Mouse (Mus musculus): ENCODE results near the gene Polr1d. TPM values are rescaled to one million over a fixed set of nuclear protein-coding genes. Genes with fewer than 3 reads are reported as not detected.

The Polr1d gene
- 103 TPM in 2 replicates for polyA plus RNA-seq (2014; fragmentation: Nextera tagmentation; extraction: Ambion mirVana)

GRCm38 (mm10) chr5:147076799-147077165, at the start of gene Polr1d:
TSS of gene Polr1d (plus strand) at chr5:147077050.
- peak within 1 kb of the TSS; percentile 91 for H3K4me3 ChIP-seq (ENCODE audit: low read depth, low read length)
- under 1% methylated on average over 17 of the region's 17 CpGs for WGBS (ENCODE audit: insufficient replicate concordance)
- ATAC-seq (replicated peaks; ENCODE audit: insufficient number of reproducible peaks, low FRiP score, low TSS enrichment) = no peak; the same call in 1 of the 2 replicates
- H3K9me3 ChIP-seq (replicated peaks; ENCODE audit: control insufficient read depth, low read length) = no peaks in the 10 kb centered on the region
- H3K9ac ChIP-seq (ENCODE audit: low read depth, low read length) = peak within 1 kb of the TSS; percentile 88
- peak within 1 kb of the TSS; percentile 94 for H3K4me2 ChIP-seq
- peak within 1 kb of the TSS; percentile 92 for H3K27ac ChIP-seq (ENCODE audit: low read depth, low read length)
- H3K36me3 ChIP-seq (ENCODE audit: control insufficient read depth, insufficient read depth, low read length) = no peaks in the 10 kb centered on the region
- H3K27me3 ChIP-seq (ENCODE audit: control insufficient read depth, insufficient read depth, low read length) = no peaks in the 10 kb centered on the region
- H3K4me1 ChIP-seq (ENCODE audit: control insufficient read depth, insufficient read depth, low read length) = peaks cover 24% of the 10 kb centered on the region

- WGBS (ENCODE audit: insufficient replicate concordance) = 86% methylated on average over 14 of the region's 14 CpGs
- Histone ChIP-seq H3K9me3 (replicated peaks; ENCODE audit: control insufficient read depth, low read length) (no peaks in the 10 kb centered on the region), H3K4me2 (no peak overlapping the region), H3K4me3 (ENCODE audit: low read depth, low read length) (no peak overlapping the region), H3K27ac (ENCODE audit: low read depth, low read length) (no peak overlapping the region), H3K36me3 (ENCODE audit: control insufficient read depth, insufficient read depth, low read length) (peaks cover 11% of the 10 kb centered on the region; the same call in 1 of the 2 replicates), H3K9ac (ENCODE audit: low read depth, low read length) (no peak overlapping the region), H3K27me3 (ENCODE audit: control insufficient read depth, insufficient read depth, low read length) (no peaks in the 10 kb centered on the region), H3K4me1 (ENCODE audit: control insufficient read depth, insufficient read depth, low read length) (peaks cover under 1% of the 10 kb centered on the region; the same call in 1 of the 2 replicates)
- no peak for ATAC-seq (replicated peaks; ENCODE audit: insufficient number of reproducible peaks, low FRiP score, low TSS enrichment)
Observed at GRCm38 (mm10) chr5:147031281-147031680, 45.6 kb upstream of the Polr1d start.

GRCm38 (mm10) chr5:147033155-147033554, 43.7 kb upstream of the Polr1d start:
- Histone ChIP-seq H3K4me2 (no peak overlapping the region), H3K27me3 (ENCODE audit: control insufficient read depth, insufficient read depth, low read length) (no peaks in the 10 kb centered on the region), H3K4me3 (ENCODE audit: low read depth, low read length) (no peak overlapping the region), H3K36me3 (ENCODE audit: control insufficient read depth, insufficient read depth, low read length) (peaks cover 8% of the 10 kb centered on the region; the same call in 1 of the 2 replicates), H3K27ac (ENCODE audit: low read depth, low read length) (no peak overlapping the region), H3K4me1 (ENCODE audit: control insufficient read depth, insufficient read depth, low read length) (peaks cover 8% of the 10 kb centered on the region; the same call in 1 of the 2 replicates), H3K9me3 (replicated peaks; ENCODE audit: control insufficient read depth, low read length) (no peaks in the 10 kb centered on the region), H3K9ac (ENCODE audit: low read depth, low read length) (no peak overlapping the region)
- ATAC-seq (replicated peaks; ENCODE audit: insufficient number of reproducible peaks, low FRiP score, low TSS enrichment) = no peak
- WGBS (ENCODE audit: insufficient replicate concordance) = 87% methylated on average over 13 of the region's 13 CpGs

- Histone ChIP-seq H3K4me2 (no peak overlapping the region), H3K4me3 (ENCODE audit: low read depth, low read length) (no peak overlapping the region), H3K27ac (ENCODE audit: low read depth, low read length) (no peak overlapping the region), H3K27me3 (ENCODE audit: control insufficient read depth, insufficient read depth, low read length) (no peaks in the 10 kb centered on the region), H3K4me1 (ENCODE audit: control insufficient read depth, insufficient read depth, low read length) (peaks cover 8% of the 10 kb centered on the region; the same call in 1 of the 2 replicates), H3K36me3 (ENCODE audit: control insufficient read depth, insufficient read depth, low read length) (peaks cover 3% of the 10 kb centered on the region; the same call in 1 of the 2 replicates), H3K9me3 (replicated peaks; ENCODE audit: control insufficient read depth, low read length) (no peaks in the 10 kb centered on the region), H3K9ac (ENCODE audit: low read depth, low read length) (no peak overlapping the region)
- 75% methylated on average over 12 of the region's 12 CpGs for WGBS (ENCODE audit: insufficient replicate concordance)
- no peak for ATAC-seq (replicated peaks; ENCODE audit: insufficient number of reproducible peaks, low FRiP score, low TSS enrichment)
Observed at GRCm38 (mm10) chr5:147034283-147034682, 42.6 kb upstream of the Polr1d start.

- Histone ChIP-seq H3K27me3 (ENCODE audit: control insufficient read depth, insufficient read depth, low read length) (no peaks in the 10 kb centered on the region), H3K4me1 (ENCODE audit: control insufficient read depth, insufficient read depth, low read length) (peaks cover 8% of the 10 kb centered on the region; the same call in 1 of the 2 replicates), H3K27ac (ENCODE audit: low read depth, low read length) (no peak overlapping the region), H3K36me3 (ENCODE audit: control insufficient read depth, insufficient read depth, low read length) (peaks cover 3% of the 10 kb centered on the region; the same call in 1 of the 2 replicates), H3K9me3 (replicated peaks; ENCODE audit: control insufficient read depth, low read length) (no peaks in the 10 kb centered on the region), H3K4me3 (ENCODE audit: low read depth, low read length) (no peak overlapping the region), H3K4me2 (no peak overlapping the region), H3K9ac (ENCODE audit: low read depth, low read length) (no peak overlapping the region)
- ATAC-seq (replicated peaks; ENCODE audit: insufficient number of reproducible peaks, low FRiP score, low TSS enrichment) = no peak
- 78% methylated on average over 6 of the region's 6 CpGs for WGBS (ENCODE audit: insufficient replicate concordance)
Observed at GRCm38 (mm10) chr5:147035301-147035700, 41.5 kb upstream of the Polr1d start.

- no peak overlapping the region for H3K9ac ChIP-seq (ENCODE audit: low read depth, low read length)
- no peak overlapping the region for H3K27ac ChIP-seq (ENCODE audit: low read depth, low read length)
- H3K36me3 ChIP-seq (ENCODE audit: control insufficient read depth, insufficient read depth, low read length) = peaks cover 3% of the 10 kb centered on the region; the same call in 1 of the 2 replicates
- 59% methylated on average over 10 of the region's 10 CpGs for WGBS (ENCODE audit: insufficient replicate concordance)
- H3K4me3 ChIP-seq (ENCODE audit: low read depth, low read length) = no peak overlapping the region
- H3K4me1 ChIP-seq (ENCODE audit: control insufficient read depth, insufficient read depth, low read length) = peaks cover 8% of the 10 kb centered on the region; the same call in 1 of the 2 replicates
- no peak overlapping the region for H3K4me2 ChIP-seq
- no peaks in the 10 kb centered on the region for H3K27me3 ChIP-seq (ENCODE audit: control insufficient read depth, insufficient read depth, low read length)
- H3K9me3 ChIP-seq (replicated peaks; ENCODE audit: control insufficient read depth, low read length) = no peaks in the 10 kb centered on the region
- ATAC-seq (replicated peaks; ENCODE audit: insufficient number of reproducible peaks, low FRiP score, low TSS enrichment) = no peak
Observed at GRCm38 (mm10) chr5:147036028-147036427, 40.8 kb upstream of the Polr1d start.

- Histone ChIP-seq H3K4me3 (ENCODE audit: low read depth, low read length) (no peak overlapping the region), H3K27ac (ENCODE audit: low read depth, low read length) (no peak overlapping the region), H3K9me3 (replicated peaks; ENCODE audit: control insufficient read depth, low read length) (no peaks in the 10 kb centered on the region), H3K9ac (ENCODE audit: low read depth, low read length) (no peak overlapping the region), H3K36me3 (ENCODE audit: control insufficient read depth, insufficient read depth, low read length) (peaks cover 2% of the 10 kb centered on the region; the same call in 1 of the 2 replicates), H3K4me1 (ENCODE audit: control insufficient read depth, insufficient read depth, low read length) (peaks cover 8% of the 10 kb centered on the region; the same call in 1 of the 2 replicates), H3K4me2 (no peak overlapping the region), H3K27me3 (ENCODE audit: control insufficient read depth, insufficient read depth, low read length) (no peaks in the 10 kb centered on the region)
- 77% methylated on average over 5 of the region's 5 CpGs for WGBS (ENCODE audit: insufficient replicate concordance)
- ATAC-seq (replicated peaks; ENCODE audit: insufficient number of reproducible peaks, low FRiP score, low TSS enrichment) = no peak
Observed at GRCm38 (mm10) chr5:147036661-147037060, 40.2 kb upstream of the Polr1d start.

GRCm38 (mm10) chr5:147037601-147038000, 39.2 kb upstream of the Polr1d start:
- no peak for ATAC-seq (replicated peaks; ENCODE audit: insufficient number of reproducible peaks, low FRiP score, low TSS enrichment)
- Histone ChIP-seq H3K36me3 (ENCODE audit: control insufficient read depth, insufficient read depth, low read length) (no peaks in the 10 kb centered on the region; the same call in 1 of the 2 replicates), H3K27ac (ENCODE audit: low read depth, low read length) (no peak overlapping the region), H3K9me3 (replicated peaks; ENCODE audit: control insufficient read depth, low read length) (no peaks in the 10 kb centered on the region), H3K4me3 (ENCODE audit: low read depth, low read length) (no peak overlapping the region), H3K9ac (ENCODE audit: low read depth, low read length) (no peak overlapping the region), H3K4me1 (ENCODE audit: control insufficient read depth, insufficient read depth, low read length) (peaks cover 8% of the 10 kb centered on the region; the same call in 1 of the 2 replicates), H3K4me2 (no peak overlapping the region), H3K27me3 (ENCODE audit: control insufficient read depth, insufficient read depth, low read length) (no peaks in the 10 kb centered on the region)
- 43% methylated on average over 3 of the region's 3 CpGs for WGBS (ENCODE audit: insufficient replicate concordance)

- Histone ChIP-seq H3K9me3 (replicated peaks; ENCODE audit: control insufficient read depth, low read length) (no peaks in the 10 kb centered on the region), H3K4me1 (ENCODE audit: control insufficient read depth, insufficient read depth, low read length) (peaks cover 8% of the 10 kb centered on the region; the same call in 1 of the 2 replicates), H3K27me3 (ENCODE audit: control insufficient read depth, insufficient read depth, low read length) (no peaks in the 10 kb centered on the region), H3K4me2 (no peak overlapping the region), H3K9ac (ENCODE audit: low read depth, low read length) (no peak overlapping the region), H3K36me3 (ENCODE audit: control insufficient read depth, insufficient read depth, low read length) (no peaks in the 10 kb centered on the region; the same call in 1 of the 2 replicates), H3K27ac (ENCODE audit: low read depth, low read length) (no peak overlapping the region), H3K4me3 (ENCODE audit: low read depth, low read length) (no peak overlapping the region)
- 85% methylated on average over 5 of the region's 5 CpGs for WGBS (ENCODE audit: insufficient replicate concordance)
- no peak for ATAC-seq (replicated peaks; ENCODE audit: insufficient number of reproducible peaks, low FRiP score, low TSS enrichment)
Observed at GRCm38 (mm10) chr5:147039394-147039793, 37.5 kb upstream of the Polr1d start.
